Mouse (Mus musculus) layer of hippocampus, adult 8-10 months (tissue): ENCODE measurements around the gene Hbp1. TPM values are rescaled to one million over a fixed set of nuclear protein-coding genes. Genes with fewer than 3 reads are reported as not detected.

Source experiments
- total RNA-seq, 4 experiments: library from RNA; stranded (reverse); gene quantifications; 2 replicates each; pipeline ENCODE4 v1.2.4; 2022

The Hbp1 gene
- total RNA-seq, 4 experiments from 2014 or later = 26.2 to 32.4 (median 31.0) TPM

Other genes starting within 250 kb of the Hbp1 start
- 10 to 100 TPM; 70.4 to 84.7 (median 75.1) TPM for gene Gpr22, start 236.6 kb downstream of the Hbp1 start, total RNA-seq
- gene Prkar2b, start 110.8 kb upstream of the Hbp1 start, total RNA-seq = 10 to 100 TPM; 29.5 to 35.0 (median 31.3) TPM